Mouse (Mus musculus) lung, postnatal 0 days (tissue): ENCODE data around the gene Astn1. TPM values are rescaled to one million over a fixed set of nuclear protein-coding genes. Genes with fewer than 3 reads are reported as not detected.

Experiments used
- ATAC-seq: fragments of 200-750 bp; cut with Nextera tagmentation; 2 replicates; pipeline ENCODE4 v1.8.0; 2017; ENCODE audit warnings: moderate library complexity
- DNase-seq: peaks from one replicate; pipeline ENCODE4 v3.0.0-alpha.2; 2016; ENCODE audit warnings: low spot score
- H3K27ac ChIP-seq: fragments of 300-500 bp; sonication (generic); 2 replicates; pipeline ENCODE4 v1.5.1; 2014; ENCODE audit warnings: antibody characterized with exemption, mild to moderate bottlenecking, low read length, mixed read lengths
- H3K27me3 ChIP-seq: fragments of 300-500 bp; sonication (generic); replicated peaks from 2 replicates; pipeline ENCODE4 v1.6.1; 2014; ENCODE audit warnings: low read length, mixed read lengths; ENCODE audit not compliant: insufficient read depth
- H3K36me3 ChIP-seq: fragments of 300-500 bp; sonication (generic); 2 replicates; pipeline ENCODE4 v1.6.1; 2014; ENCODE audit warnings: low read length, mixed read lengths; ENCODE audit not compliant: insufficient read depth
- H3K4me1 ChIP-seq: fragments of 300-500 bp; sonication (generic); 2 replicates; pipeline ENCODE4 v1.6.1; 2014; ENCODE audit warnings: antibody characterized with exemption, low read depth, low read length, mixed read lengths; ENCODE audit not compliant: insufficient read depth
- H3K4me2 ChIP-seq: fragments of 300-500 bp; sonication (generic); replicated peaks from 2 replicates; pipeline ENCODE4 v1.6.1; 2014; ENCODE audit warnings: low read depth, mild to moderate bottlenecking, low read length, moderate library complexity, mixed read lengths
- H3K4me3 ChIP-seq: fragments of 300-500 bp; sonication (generic); 2 replicates; pipeline ENCODE4 v1.5.1; 2014; ENCODE audit warnings: low read depth, low read length
- H3K9ac ChIP-seq: fragments of 300-500 bp; sonication (generic); replicated peaks from 2 replicates; pipeline ENCODE4 v1.6.1; 2014; ENCODE audit warnings: low read depth, mild to moderate bottlenecking
- H3K9me3 ChIP-seq: fragments of 300-500 bp; sonication (generic); 2 replicates; pipeline ENCODE4 v1.6.1; 2016; ENCODE audit warnings: low read length, mixed read lengths
- CTCF ChIP-seq: IDR thresholded peaks from 2 replicates; pipeline ENCODE4 v1.5.1; 2016; ENCODE audit warnings: antibody characterized with exemption, mild to moderate bottlenecking
- EP300 ChIP-seq: IDR thresholded peaks from 2 replicates; pipeline ENCODE4 v1.6.1; 2016; ENCODE audit warnings: antibody characterized with exemption, mild to moderate bottlenecking, control low read depth
- WGBS: fragments of 180-500 bp; shearing (Covaris S2); extraction: QIAGEN DNeasy Blood & Tissue Kit; methylation state at CpG from one replicate; pipeline ENCODE4 v1.1.7; 2014; 5-methylcytosine and 5-hydroxymethylcytosine counted together
- polyA plus RNA-seq: library from polyadenylated mRNA; unstranded; fragments of >200 nt; fragmentation: Nextera tagmentation; extraction: Ambion mirVana; gene quantifications from 2 replicates; pipeline ENCODE4 v1.2.1, GENCODE M21; 2015

Gene Astn1
- polyA plus RNA-seq, 1 experiment from 2014 or later = 0.05 TPM

GRCm38 (mm10) chr1:158549616-158550015 is 187.5 kb downstream of the Astn1 start:
- ATAC-seq (no peak), DNase-seq (no peak)
- Histone ChIP-seq H3K27ac (no peak overlapping the region), H3K4me2 (no peak overlapping the region), H3K36me3 (no peaks in the 10 kb centered on the region), H3K27me3 (no peaks in the 10 kb centered on the region), H3K4me3 (no peak overlapping the region), H3K9me3 (no peaks in the 10 kb centered on the region), H3K9ac (no peak overlapping the region), H3K4me1 (no peaks in the 10 kb centered on the region)
- 79% methylated on average over 2 of the region's 2 CpGs for WGBS
- no peak for TF ChIP-seq EP300

GRCm38 (mm10) chr1:158551951-158552350 is 189.9 kb downstream of the Astn1 start:
- H3K4me1 ChIP-seq = no peaks in the 10 kb centered on the region
- H3K4me2 ChIP-seq = no peak overlapping the region
- H3K9me3 ChIP-seq = no peaks in the 10 kb centered on the region
- no peak for DNase-seq
- no peak overlapping the region for H3K9ac ChIP-seq
- no peak overlapping the region for H3K27ac ChIP-seq
- 48% methylated on average over 6 of the region's 6 CpGs for WGBS
- H3K27me3 ChIP-seq = no peaks in the 10 kb centered on the region
- TF ChIP-seq CTCF (no peak), EP300 (no peak)
- no peaks in the 10 kb centered on the region for H3K36me3 ChIP-seq
- H3K4me3 ChIP-seq = no peak overlapping the region
- ATAC-seq = no peak

- H3K9me3 ChIP-seq = no peaks in the 10 kb centered on the region
- WGBS = 87% methylated on average over 6 of the region's 6 CpGs
- H3K36me3 ChIP-seq = no peaks in the 10 kb centered on the region
- DNase-seq (no peak), ATAC-seq (no peak)
- H3K27me3 ChIP-seq = no peaks in the 10 kb centered on the region
- no peak overlapping the region for H3K4me2 ChIP-seq
- no peak overlapping the region for H3K27ac ChIP-seq
- H3K4me1 ChIP-seq = no peaks in the 10 kb centered on the region
- TF ChIP-seq CTCF = no peak
- TF ChIP-seq EP300 = no peak
- H3K4me3 ChIP-seq = no peak overlapping the region
- H3K9ac ChIP-seq = no peak overlapping the region
Measured at GRCm38 (mm10) chr1:158553341-158553740, 191.3 kb downstream of the Astn1 start.

- TF ChIP-seq CTCF (no peak), EP300 (no peak)
- Histone ChIP-seq H3K9ac (no peak overlapping the region), H3K27ac (no peak overlapping the region), H3K4me3 (no peak overlapping the region), H3K27me3 (no peaks in the 10 kb centered on the region), H3K36me3 (no peaks in the 10 kb centered on the region), H3K9me3 (no peaks in the 10 kb centered on the region), H3K4me2 (no peak overlapping the region), H3K4me1 (no peaks in the 10 kb centered on the region)
- DNase-seq = peak; percentile 8
- ATAC-seq = no peak
- WGBS = 20% methylated on average over 6 of the region's 6 CpGs
Measured at GRCm38 (mm10) chr1:158554020-158554505, 192.0 kb downstream of the Astn1 start.

GRCm38 (mm10) chr1:158573168-158573567 is 211.1 kb downstream of the Astn1 start:
- WGBS = 82% methylated on average over 5 of the region's 5 CpGs
- no peak for ATAC-seq

GRCm38 (mm10) chr1:158573597-158573996 is 211.5 kb downstream of the Astn1 start:
- Histone ChIP-seq H3K4me2 (no peak overlapping the region), H3K4me1 (no peaks in the 10 kb centered on the region), H3K27ac (no peak overlapping the region), H3K36me3 (no peaks in the 10 kb centered on the region), H3K27me3 (no peaks in the 10 kb centered on the region), H3K9me3 (no peaks in the 10 kb centered on the region), H3K4me3 (no peak overlapping the region), H3K9ac (no peak overlapping the region)
- no peak for ATAC-seq
- DNase-seq = no peak
- TF ChIP-seq EP300 = no peak
- no peak for TF ChIP-seq CTCF
- whole genome bisulfite sequencing = 79% methylated on average over 7 of the region's 7 CpGs

More at GRCm38 (mm10) chr1:158573168-158573567, 211.1 kb downstream of the Astn1 start:
- Histone ChIP-seq H3K27me3 (no peaks in the 10 kb centered on the region), H3K4me1 (no peaks in the 10 kb centered on the region), H3K27ac (no peak overlapping the region), H3K4me2 (no peak overlapping the region), H3K9ac (no peak overlapping the region), H3K4me3 (no peak overlapping the region), H3K9me3 (no peaks in the 10 kb centered on the region), H3K36me3 (no peaks in the 10 kb centered on the region)
- TF ChIP-seq EP300 (no peak), CTCF (no peak)
- no peak for DNase-seq

- TF ChIP-seq EP300 = no peak
- no peak for TF ChIP-seq CTCF
- no peak for DNase-seq
- no peak overlapping the region for H3K4me2 ChIP-seq
- H3K9ac ChIP-seq = no peak overlapping the region
- H3K36me3 ChIP-seq = no peaks in the 10 kb centered on the region
- H3K4me1 ChIP-seq = no peaks in the 10 kb centered on the region
- WGBS = 48% methylated on average over 1 of the region's 1 CpGs
- H3K9me3 ChIP-seq = no peaks in the 10 kb centered on the region
- H3K27me3 ChIP-seq = no peaks in the 10 kb centered on the region
- H3K4me3 ChIP-seq = no peak overlapping the region
- no peak overlapping the region for H3K27ac ChIP-seq
- no peak for ATAC-seq
Measured at GRCm38 (mm10) chr1:158575997-158576396, 213.9 kb downstream of the Astn1 start.
